ENCODE assay signal across 34 mouse cellular contexts in genomic region chr10:108885769-108886168, GRCm38 (mm10).
"Had no signal": no experiment of that assay in that cellular context is flagged by ENCODE, and none has a peak within 500 bp of the region (broad histone marks: within the 10 kb centered on the region; RNA-seq: fewer than 3 reads in every experiment).

No protein-coding gene starts in this region.

- H3K27ac ChIP-seq: heart, embryonic 10.5 days; heart, embryonic 13.5 days; heart, embryonic 15.5 days; hindbrain, embryonic 10.5 days; hindbrain, embryonic 12.5 days; hindbrain, embryonic 13.5 days; hindbrain, embryonic 14.5 days; hindbrain, embryonic 15.5 days; hindbrain, postnatal 0 days; intestine, embryonic 15.5 days; kidney, embryonic 15.5 days; kidney, postnatal 0 days had no signal

- H3K36me3 ChIP-seq: heart, embryonic 10.5 days; heart, embryonic 12.5 days; heart, embryonic 13.5 days; heart, embryonic 15.5 days; hindbrain, embryonic 10.5 days; hindbrain, embryonic 12.5 days; hindbrain, embryonic 13.5 days; hindbrain, embryonic 15.5 days; intestine, embryonic 15.5 days; kidney, embryonic 15.5 days had no signal

- ATAC-seq: hindbrain, embryonic 16.5 days; hindbrain, postnatal 0 days; inflammation-experienced regulatory T-cells, adult 6 months; intestine, embryonic 15.5 days; intestine, embryonic 16.5 days; intestine, postnatal 0 days had no signal

- H3K9me3 ChIP-seq: heart, embryonic 10.5 days; heart, embryonic 12.5 days; heart, embryonic 13.5 days; heart, embryonic 15.5 days; hindbrain, embryonic 10.5 days; hindbrain, embryonic 12.5 days; hindbrain, embryonic 13.5 days; hindbrain, embryonic 15.5 days; intestine, embryonic 15.5 days; kidney, embryonic 15.5 days had no signal

- H3K4me1 ChIP-seq: heart, embryonic 10.5 days; heart, embryonic 12.5 days; hindbrain, embryonic 10.5 days; hindbrain, embryonic 12.5 days; hindbrain, embryonic 15.5 days; intestine, embryonic 15.5 days; kidney, embryonic 15.5 days had no signal

- DNase-seq: heart, postnatal 10 days; heart, postnatal 14 days; heart, postnatal 36 days; heart, postnatal 4 days; kidney, adult 11 months; kidney, adult 18-20 months; kidney, adult 2 months; kidney, adult 8-10 months; kidney, adult 9 months; kidney, postnatal 10 days; kidney, postnatal 14 days; kidney, postnatal 25 days; kidney, postnatal 36 days; kidney, postnatal 4 days; layer of hippocampus, adult 9-11 months; layer of hippocampus, postnatal 36 days had no signal

- H3K4me2 ChIP-seq: heart, embryonic 11.5 days; heart, embryonic 12.5 days; heart, embryonic 13.5 days; heart, embryonic 15.5 days; hindbrain, embryonic 12.5 days; hindbrain, embryonic 13.5 days; hindbrain, embryonic 14.5 days; hindbrain, embryonic 15.5 days; intestine, embryonic 15.5 days; kidney, embryonic 15.5 days had no signal

- H3K27me3 ChIP-seq: heart, embryonic 12.5 days; heart, embryonic 13.5 days; heart, embryonic 15.5 days; hindbrain, embryonic 12.5 days; hindbrain, embryonic 13.5 days; hindbrain, embryonic 15.5 days; intestine, embryonic 15.5 days; kidney, embryonic 15.5 days had no signal

- H3K4me3 ChIP-seq: heart, embryonic 10.5 days; heart, embryonic 12.5 days; heart, embryonic 13.5 days; heart, embryonic 15.5 days; hindbrain, embryonic 10.5 days; hindbrain, embryonic 12.5 days; hindbrain, embryonic 13.5 days; hindbrain, embryonic 15.5 days; intestine, embryonic 15.5 days; kidney, embryonic 15.5 days had no signal

- H3K9ac ChIP-seq: heart, embryonic 12.5 days; heart, embryonic 13.5 days; heart, embryonic 15.5 days; hindbrain, embryonic 12.5 days; hindbrain, embryonic 13.5 days; hindbrain, embryonic 14.5 days; hindbrain, embryonic 15.5 days; intestine, embryonic 15.5 days; kidney, embryonic 15.5 days had no signal
